Mouse (Mus musculus) neutrophil, adult 5-6 weeks (primary cell): ENCODE measurements around the gene Vmn2r83. TPM values are rescaled to one million over a fixed set of nuclear protein-coding genes. Genes with fewer than 3 reads are reported as not detected.
"Not testable (repeated sequence)": the region's sequence is repeated elsewhere in the genome, so short reads cannot be mapped to it uniquely, and the experiment has no call there.

Experiments
- ATAC-seq: fragments of 151-379, 151-347 bp; 2 replicates; pipeline ENCODE4 v1.8.0; 2017; ENCODE audit warnings: mild to moderate bottlenecking, moderate TSS enrichment; ENCODE audit not compliant: insufficient number of reproducible peaks, poor library complexity, low FRiP score, severe bottlenecking; ENCODE audit errors: extremely low read depth
- total RNA-seq: library from RNA; stranded (forward); fragments of 200-1000 nt; gene quantifications from 2 replicates; pipeline ENCODE4 v1.2.3, GENCODE M21; 2017

Gene Vmn2r83
- total RNA-seq = 0.12 and 0.23 TPM in 2 replicates

GRCm38 (mm10) chr10:79468431-79468830 is at the start of gene Vmn2r83:
Gene Vmn2r83 (plus strand): TSS chr10:79468731.
- ATAC-seq = no peak

- not testable (repeated sequence) for ATAC-seq
These were observed 33.2 kb upstream of the Vmn2r83 start for GRCm38 (mm10) chr10:79435141-79435820.

- no peak for ATAC-seq
These were observed 27.4 kb downstream of the Vmn2r83 start for GRCm38 (mm10) chr10:79495886-79496285.

- no peak for ATAC-seq
These were observed 28.3 kb downstream of the Vmn2r83 start for GRCm38 (mm10) chr10:79496701-79497288.

GRCm38 (mm10) chr10:79502830-79503644 is 34.5 kb downstream of the Vmn2r83 start:
- no peak for ATAC-seq

GRCm38 (mm10) chr10:79506709-79507108 is 38.2 kb downstream of the Vmn2r83 start:
- peak; percentile 56; the same call in 1 of the 2 replicates for ATAC-seq

- ATAC-seq = no peak
These were observed 55.9 kb downstream of the Vmn2r83 start for GRCm38 (mm10) chr10:79524433-79524832.

GRCm38 (mm10) chr10:79525456-79526325 is 57.2 kb downstream of the Vmn2r83 start:
- ATAC-seq = no peak

- no peak for ATAC-seq
These were observed 58.3 kb downstream of the Vmn2r83 start for GRCm38 (mm10) chr10:79526661-79527452.

- no peak for ATAC-seq
These were observed 58.9 kb downstream of the Vmn2r83 start for GRCm38 (mm10) chr10:79527453-79527845.

- ATAC-seq = no peak
These were observed 59.5 kb downstream of the Vmn2r83 start for GRCm38 (mm10) chr10:79528081-79528480.

GRCm38 (mm10) chr10:79530241-79530640 is 61.7 kb downstream of the Vmn2r83 start:
- ATAC-seq = no peak

- ATAC-seq = no peak
These were observed 62.2 kb downstream of the Vmn2r83 start for GRCm38 (mm10) chr10:79530721-79531120.

GRCm38 (mm10) chr10:79531593-79531992 is 63.1 kb downstream of the Vmn2r83 start:
- ATAC-seq = no peak

GRCm38 (mm10) chr10:79532678-79533077 is 64.1 kb downstream of the Vmn2r83 start:
- ATAC-seq = no peak

- ATAC-seq = peak; percentile 49
These were observed 64.8 kb downstream of the Vmn2r83 start, which contains the start of gene Plpp2 for GRCm38 (mm10) chr10:79533126-79533911. Gene Plpp2 (minus strand): TSS chr10:79533796.

- no peak for ATAC-seq
These were observed 65.9 kb downstream of the Vmn2r83 start for GRCm38 (mm10) chr10:79534426-79534825.
